Mouse (Mus musculus): ENCODE measurements around the gene Has3.

DNA sequence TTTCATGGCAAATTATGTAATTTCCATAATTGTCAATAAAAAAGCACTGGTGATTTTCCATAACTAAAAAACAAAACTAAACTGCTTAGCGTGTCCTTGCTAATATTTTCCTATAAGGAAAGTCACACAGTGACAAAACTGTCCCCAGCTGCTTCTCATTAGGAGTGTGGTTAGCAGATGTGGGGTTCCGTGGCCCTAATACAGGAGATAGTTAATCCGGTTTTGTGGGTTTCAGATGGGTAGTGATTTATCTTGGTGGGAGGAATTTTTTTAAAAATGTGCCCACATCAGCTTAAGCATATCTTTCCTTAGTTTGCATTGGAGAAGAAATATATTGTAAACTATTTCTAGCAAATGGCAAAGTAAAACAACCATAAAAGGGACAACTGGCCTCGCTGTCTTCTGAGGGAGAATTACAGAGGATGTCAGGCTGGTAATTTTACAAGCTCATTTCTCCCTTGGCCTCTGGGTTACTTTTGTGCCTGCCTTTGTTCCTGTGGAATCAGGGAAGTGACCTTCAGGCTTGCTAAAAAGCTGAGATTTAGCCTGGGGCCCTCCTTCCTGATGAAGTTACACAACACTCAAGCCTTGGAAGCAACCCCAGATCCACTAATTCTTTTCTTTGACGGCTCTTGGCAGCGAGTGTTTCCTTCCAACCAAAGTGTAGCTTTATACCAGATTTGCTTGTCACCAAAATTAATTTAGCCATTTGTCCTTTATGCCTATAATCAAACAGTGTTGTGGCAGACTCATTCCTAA lies 59.3 kb downstream of the Has3 start:
- no peak for TF ChIP-seq CTCF (IDR thresholded peaks at IDR 0.05; ENCODE audit: low read depth, low read length)
- TF ChIP-seq GATA2 (IDR thresholded peaks at IDR 0.05; ENCODE audit: borderline replicate concordance, low read depth, low read length) = no peak
- no peak for TF ChIP-seq TAL1 (conservative IDR thresholded peaks at IDR 0.05; ENCODE audit: low read depth, low read length)
- no peak for TF ChIP-seq GATA1 (IDR thresholded peaks at IDR 0.05; ENCODE audit: borderline replicate concordance, low read length)
